ENCODE assay signal across 24 mouse cellular contexts in genomic region chr3:29991523-29991922, GRCm38 (mm10).
"Had no signal": no experiment of that assay in that cellular context is flagged by ENCODE, and none has a peak within 500 bp of the region (broad histone marks: within the 10 kb centered on the region; RNA-seq: fewer than 3 reads in every experiment).

No protein-coding gene starts in this region.

- H3K36me3 ChIP-seq: hindbrain, embryonic 13.5 days; hindbrain, embryonic 15.5 days; liver, embryonic 13.5 days; liver, embryonic 15.5 days had no signal

- H3K9ac ChIP-seq: heart, embryonic 12.5 days; hindbrain, embryonic 13.5 days; hindbrain, embryonic 15.5 days; limb, embryonic 12.5 days; liver, embryonic 13.5 days; liver, embryonic 15.5 days had no signal

- DNase-seq: gastrocnemius, postnatal 10 days; gastrocnemius, postnatal 25 days; heart, adult 11 months; heart, postnatal 10 days; heart, postnatal 4 days; kidney, adult 11 months; kidney, adult 2 months; kidney, postnatal 10 days; kidney, postnatal 25 days; kidney, postnatal 4 days; liver; liver, embryonic 13.5 days had no signal

- ATAC-seq: hindbrain, postnatal 0 days; intestine, embryonic 16.5 days had no signal

- H3K27me3 ChIP-seq: heart, embryonic 12.5 days; hindbrain, embryonic 13.5 days; hindbrain, embryonic 15.5 days; limb, embryonic 12.5 days; liver, embryonic 13.5 days; liver, embryonic 15.5 days had no signal

- H3K4me3 ChIP-seq: heart, embryonic 10.5 days; heart, embryonic 12.5 days; hindbrain, embryonic 13.5 days; hindbrain, embryonic 15.5 days; layer of hippocampus, adult 2 months; left cerebral cortex, adult 2 months; limb, embryonic 10.5 days; limb, embryonic 12.5 days; liver, embryonic 13.5 days; liver, embryonic 15.5 days had no signal

- H3K9me3 ChIP-seq: heart, embryonic 10.5 days; heart, embryonic 12.5 days; hindbrain, embryonic 13.5 days; hindbrain, embryonic 15.5 days; limb, embryonic 10.5 days; limb, embryonic 12.5 days; liver, embryonic 13.5 days; liver, embryonic 15.5 days had no signal

- H3K4me2 ChIP-seq: heart, embryonic 12.5 days; hindbrain, embryonic 13.5 days; hindbrain, embryonic 15.5 days; limb, embryonic 12.5 days; liver, embryonic 11.5 days; liver, embryonic 13.5 days; liver, embryonic 15.5 days had no signal

- H3K27ac ChIP-seq: heart, embryonic 10.5 days; hindbrain, embryonic 13.5 days; hindbrain, embryonic 15.5 days; hindbrain, postnatal 0 days; layer of hippocampus, adult 2 months; left cerebral cortex, adult 2 months; limb, embryonic 10.5 days; limb, embryonic 12.5 days; liver, embryonic 13.5 days; liver, embryonic 15.5 days had no signal

- H3K4me1 ChIP-seq: heart, embryonic 10.5 days; heart, embryonic 12.5 days; hindbrain, embryonic 13.5 days; hindbrain, embryonic 15.5 days; limb, embryonic 10.5 days; liver, embryonic 13.5 days; liver, embryonic 15.5 days had no signal
